ENCODE assay signal across 15 mouse cellular contexts in the genomic region with DNA sequence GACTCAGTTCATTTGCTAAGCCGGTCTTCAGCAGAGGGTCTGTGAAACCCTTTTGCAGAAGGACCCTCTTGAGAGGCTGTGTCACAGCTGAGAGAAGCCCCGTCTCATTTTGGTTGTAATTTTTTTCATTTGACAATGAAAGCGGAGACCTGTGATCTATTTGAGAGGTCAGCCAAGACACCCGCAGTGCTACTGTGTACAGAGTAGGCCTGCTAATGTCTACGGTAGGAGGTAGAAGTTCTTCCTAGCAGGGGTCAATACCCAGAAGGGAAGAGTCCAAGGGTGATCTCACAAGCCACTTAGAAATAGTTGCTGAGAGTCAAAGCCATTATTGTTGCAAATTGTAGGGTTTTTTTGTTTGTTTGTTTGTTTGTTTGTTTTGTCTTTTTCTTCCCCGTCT. TPM values are rescaled to one million over a fixed set of nuclear protein-coding genes. Genes with fewer than 3 reads are reported as not detected.
"Had no signal": no experiment of that assay in that cellular context is flagged by ENCODE, and none has a peak within 500 bp of the region (broad histone marks: within the 10 kb centered on the region; RNA-seq: fewer than 3 reads in every experiment).

No protein-coding gene starts in this region.

- H3K4me3 ChIP-seq: left cerebral cortex, adult 2 months; liver, embryonic 12.5 days; liver, embryonic 15.5 days; lung, embryonic 15.5 days; megakaryocyte, embryonic 14.5 days; midbrain, embryonic 10.5 days; midbrain, embryonic 13.5 days; myocyte; neural tube, embryonic 13.5 days; stomach, embryonic 15.5 days had no signal

- H3K9me3 ChIP-seq: liver, embryonic 12.5 days; liver, embryonic 15.5 days; lung, embryonic 15.5 days; midbrain, embryonic 10.5 days; midbrain, embryonic 13.5 days; neural tube, embryonic 13.5 days; stomach, embryonic 15.5 days had no signal

- H3K4me2 ChIP-seq: liver, embryonic 12.5 days; liver, embryonic 15.5 days; lung, embryonic 15.5 days; midbrain, embryonic 13.5 days; neural tube, embryonic 13.5 days; stomach, embryonic 15.5 days had no signal

- H3K4me1 ChIP-seq: liver, embryonic 12.5 days; lung, embryonic 15.5 days; midbrain, embryonic 10.5 days; midbrain, embryonic 13.5 days; neural tube, embryonic 13.5 days; stomach, embryonic 15.5 days had no signal

- H3K9ac ChIP-seq: liver, embryonic 12.5 days; liver, embryonic 15.5 days; lung, embryonic 15.5 days; midbrain, embryonic 13.5 days; neural tube, embryonic 13.5 days; stomach, embryonic 15.5 days had no signal

- H3K27me3 ChIP-seq: liver, embryonic 12.5 days; liver, embryonic 15.5 days; lung, embryonic 15.5 days; midbrain, embryonic 13.5 days; neural tube, embryonic 13.5 days; stomach, embryonic 15.5 days had no signal

- H3K27ac ChIP-seq: kidney, postnatal 0 days; left cerebral cortex, adult 2 months; liver, embryonic 12.5 days; liver, embryonic 15.5 days; lung, embryonic 15.5 days; midbrain, embryonic 10.5 days; midbrain, embryonic 13.5 days; neural tube, embryonic 13.5 days; stomach, embryonic 15.5 days had no signal

- ATAC-seq: intestine, postnatal 0 days; liver, embryonic 12.5 days; midbrain, embryonic 13.5 days; midbrain, embryonic 16.5 days had no signal

- H3K36me3 ChIP-seq: liver, embryonic 12.5 days; liver, embryonic 15.5 days; lung, embryonic 15.5 days; midbrain, embryonic 10.5 days; midbrain, embryonic 13.5 days; neural tube, embryonic 13.5 days; stomach, embryonic 15.5 days had no signal

RNA-seq across cellular contexts. Expression of a gene that starts 49.5 kb away (rescaled TPM):
- total RNA-seq: monocyte, adult 5-6 weeks; neutrophil, adult 5-6 weeks had no signal
- polyA plus RNA-seq: kidney, postnatal 0 days had no signal

RNA-seq across cellular contexts. Expression of a gene that starts 54.8 kb away (rescaled TPM):
- total RNA-seq: monocyte, adult 5-6 weeks; neutrophil, adult 5-6 weeks had no signal
- polyA plus RNA-seq: intestine, postnatal 0 days; liver, embryonic 12.5 days; liver, embryonic 15.5 days; lung, embryonic 15.5 days; myocyte had no signal
